Mouse (Mus musculus) thymus, postnatal 0 days (tissue): ENCODE results near the gene Synpo2. TPM values are rescaled to one million over a fixed set of nuclear protein-coding genes. Genes with fewer than 3 reads are reported as not detected.
A peak's percentile ranks its signal among the peaks of the same experiment; 100 is the strongest.

Experiments used
- DNase-seq: peaks from one replicate; pipeline ENCODE4 v3.0.0-alpha.2; 2015; ENCODE audit warnings: low spot score
- polyA plus RNA-seq: library from polyadenylated mRNA; unstranded; fragments of >200 nt; fragmentation: Nextera tagmentation; extraction: Ambion mirVana; gene quantifications from 2 replicates; pipeline ENCODE4 v1.2.1, GENCODE M21; 2015

Synpo2 gene
- polyA plus RNA-seq, 1 experiment from 2014 or later = 3.3 TPM

- DNase-seq = peak; percentile 57
These were observed 67.1 kb downstream of the Synpo2 start for GRCm38 (mm10) chr3:123168815-123169214.

- no peak for DNase-seq
These were observed 69.5 kb downstream of the Synpo2 start for GRCm38 (mm10) chr3:123166450-123166849.

GRCm38 (mm10) chr3:123164183-123164582 lies 71.8 kb downstream of the Synpo2 start:
- no peak for DNase-seq

- DNase-seq = no peak
These were observed 72.8 kb downstream of the Synpo2 start for GRCm38 (mm10) chr3:123163192-123163523.

- DNase-seq = no peak
These were observed 73.4 kb downstream of the Synpo2 start for GRCm38 (mm10) chr3:123162289-123163191.

- DNase-seq = peak; percentile 44
These were observed 75.2 kb downstream of the Synpo2 start for GRCm38 (mm10) chr3:123160792-123161191.

- peak; percentile 25 for DNase-seq
These were observed 76.7 kb downstream of the Synpo2 start for GRCm38 (mm10) chr3:123159139-123159824.

GRCm38 (mm10) chr3:123158579-123158978 lies 77.4 kb downstream of the Synpo2 start:
- peak; percentile 8 for DNase-seq

GRCm38 (mm10) chr3:123153337-123153736 lies 82.6 kb downstream of the Synpo2 start:
- no peak for DNase-seq

GRCm38 (mm10) chr3:123152911-123153310 lies 83.0 kb downstream of the Synpo2 start:
- DNase-seq = no peak

- DNase-seq = no peak
These were observed 85.3 kb downstream of the Synpo2 start for GRCm38 (mm10) chr3:123150523-123151135.

GRCm38 (mm10) chr3:123149380-123150162 lies 86.4 kb downstream of the Synpo2 start:
- no peak for DNase-seq

- no peak for DNase-seq
These were observed 87.3 kb downstream of the Synpo2 start for GRCm38 (mm10) chr3:123148641-123149040.

- DNase-seq = no peak
These were observed 89.4 kb downstream of the Synpo2 start for GRCm38 (mm10) chr3:123146557-123146956.

GRCm38 (mm10) chr3:123145942-123146341 lies 90.0 kb downstream of the Synpo2 start:
- no peak for DNase-seq

GRCm38 (mm10) chr3:123143412-123143811 lies 92.5 kb downstream of the Synpo2 start:
- DNase-seq = no peak

GRCm38 (mm10) chr3:123142298-123142697 lies 93.7 kb downstream of the Synpo2 start:
- DNase-seq = no peak

GRCm38 (mm10) chr3:123141069-123141468 lies 94.9 kb downstream of the Synpo2 start:
- DNase-seq = no peak

- DNase-seq = no peak
These were observed 95.8 kb downstream of the Synpo2 start for GRCm38 (mm10) chr3:123140134-123140533.

- DNase-seq = no peak
These were observed 96.3 kb downstream of the Synpo2 start for GRCm38 (mm10) chr3:123139619-123140018.

GRCm38 (mm10) chr3:123138274-123139003 lies 97.5 kb downstream of the Synpo2 start:
- no peak for DNase-seq
